Mouse (Mus musculus): Measurements from ENCODE around the gene Vmn2r105. TPM values are rescaled to one million over a fixed set of nuclear protein-coding genes. Genes with fewer than 3 reads are reported as not detected.

Gene Vmn2r105
- not detected in 2 replicates for polyA plus RNA-seq (2016; fragmentation: Nextera tagmentation; extraction: Ambion mirVana)

DNA sequence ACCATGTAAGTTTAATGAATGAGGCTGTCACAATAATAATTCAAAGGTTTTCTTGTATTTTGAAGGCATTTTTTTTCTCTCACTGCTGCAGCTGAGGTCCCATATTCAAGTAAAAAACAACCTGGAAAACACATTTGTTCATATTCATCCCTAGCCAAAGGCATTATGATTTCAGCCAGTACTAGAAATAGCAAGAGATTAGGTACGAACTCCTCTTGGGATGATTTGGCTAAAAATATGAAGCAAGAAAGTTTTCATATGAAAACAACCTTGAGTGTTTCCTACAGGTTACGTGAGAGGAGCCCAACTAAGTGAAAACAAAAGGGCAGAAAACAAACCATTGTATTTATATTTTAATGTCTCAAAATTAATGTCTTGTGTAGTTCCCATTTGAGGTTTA lies at the start of gene Vmn2r105:
Vmn2r105 (minus strand) TSS at position 101 of the 400 bp plus-strand sequence.
- no peak within 1 kb of the TSS for H3K4me2 ChIP-seq (replicated peaks)
- no peak for ATAC-seq (ENCODE audit: low FRiP score, low read depth)
- H3K27me3 ChIP-seq (replicated peaks): no peaks in the 10 kb centered on the region
- 76% methylated on average over 2 of the region's 2 CpGs for WGBS
- no peak within 1 kb of the TSS for H3K4me3 ChIP-seq
- no peak within 1 kb of the TSS for H3K9ac ChIP-seq
- no peaks in the 10 kb centered on the region for H3K4me1 ChIP-seq
- no peak within 1 kb of the TSS for H3K27ac ChIP-seq
- no peaks in the 10 kb centered on the region; the same call in 1 of the 2 replicates for H3K9me3 ChIP-seq
- H3K36me3 ChIP-seq: no peaks in the 10 kb centered on the region

DNA sequence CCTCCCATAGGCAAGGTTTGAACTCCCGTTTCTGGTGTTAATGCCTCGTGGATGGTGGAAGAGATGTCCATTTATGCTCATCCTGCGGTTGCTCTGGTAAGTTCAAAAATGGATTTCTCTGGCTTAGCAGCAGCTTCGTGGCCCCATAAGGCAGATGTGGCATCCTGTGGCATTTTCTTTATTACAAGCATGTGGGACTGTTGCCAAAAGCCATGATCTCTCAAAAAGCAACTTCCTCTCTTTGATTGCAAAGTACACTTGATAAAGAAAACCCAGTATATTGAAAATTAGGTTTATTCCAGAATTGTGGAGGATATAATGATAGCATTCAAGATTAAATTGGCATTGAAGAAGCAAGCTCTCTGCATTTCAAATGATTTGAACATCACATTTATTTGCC lies 20.7 kb upstream of the Vmn2r105 start:
- no peaks in the 10 kb centered on the region for H3K27me3 ChIP-seq (replicated peaks)
- H3K27ac ChIP-seq: no peak overlapping the region
- no peak for ATAC-seq (ENCODE audit: low FRiP score, low read depth)
- H3K9ac ChIP-seq: no peak overlapping the region
- H3K36me3 ChIP-seq: no peaks in the 10 kb centered on the region
- no peaks in the 10 kb centered on the region for H3K4me1 ChIP-seq
- 77% methylated on average over 4 of the region's 4 CpGs for WGBS
- peaks cover 26% of the 10 kb centered on the region for H3K9me3 ChIP-seq
- H3K4me2 ChIP-seq (replicated peaks): no peak overlapping the region
- no peak overlapping the region for H3K4me3 ChIP-seq

DNA sequence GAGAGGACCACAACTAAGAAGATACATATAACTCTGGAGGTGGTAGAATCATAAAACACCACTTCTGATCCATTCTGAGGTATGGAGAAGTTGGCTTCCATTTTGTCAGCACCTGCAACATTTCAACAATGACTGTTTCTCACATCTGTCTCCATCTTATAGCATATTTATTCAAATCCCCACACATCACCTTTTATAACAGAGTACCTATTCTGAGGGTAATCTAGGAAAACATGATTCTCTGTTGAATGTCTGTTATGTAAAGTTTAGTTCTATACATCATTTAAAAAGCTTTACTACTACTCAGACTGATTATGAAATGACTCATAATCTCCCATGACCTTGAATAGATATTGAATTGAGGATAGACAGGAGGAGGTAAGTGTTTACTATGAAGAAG lies 51.9 kb downstream of the Vmn2r105 start, which contains the start of gene Fpr-rs6:
Fpr-rs6 (minus strand) TSS at position 101 of the 400 bp plus-strand sequence.
- Histone ChIP-seq H3K36me3 (no peaks in the 10 kb centered on the region), H3K4me2 (replicated peaks) (no peak within 1 kb of the TSS), H3K9me3 (peaks cover 18% of the 10 kb centered on the region), H3K27me3 (replicated peaks) (no peaks in the 10 kb centered on the region), H3K9ac (no peak within 1 kb of the TSS), H3K27ac (no peak within 1 kb of the TSS), H3K4me3 (no peak within 1 kb of the TSS), H3K4me1 (no peaks in the 10 kb centered on the region)
- no peak for ATAC-seq (ENCODE audit: low FRiP score, low read depth)

Other genes starting within 250 kb of the Vmn2r105 start
- gene Vmn2r104, start 186.7 kb downstream of the Vmn2r105 start, polyA plus RNA-seq (2016; fragmentation: Nextera tagmentation; extraction: Ambion mirVana): not detected in 2 replicates
- gene Fpr-rs7, start 120.8 kb downstream of the Vmn2r105 start, polyA plus RNA-seq (2016; fragmentation: Nextera tagmentation; extraction: Ambion mirVana): not detected in 2 replicates
- gene Fpr-rs6, start 52.0 kb downstream of the Vmn2r105 start, polyA plus RNA-seq (2016; fragmentation: Nextera tagmentation; extraction: Ambion mirVana): not detected in 2 replicates
- gene Vmn2r106, start 50.5 kb upstream of the Vmn2r105 start, polyA plus RNA-seq (2016; fragmentation: Nextera tagmentation; extraction: Ambion mirVana): not detected in 2 replicates
- gene Vmn2r107, start 110.2 kb upstream of the Vmn2r105 start, polyA plus RNA-seq (2016; fragmentation: Nextera tagmentation; extraction: Ambion mirVana): not detected in 2 replicates
- not detected in 2 replicates for gene Vmn1r224, start 179.1 kb upstream of the Vmn2r105 start, polyA plus RNA-seq (2016; fragmentation: Nextera tagmentation; extraction: Ambion mirVana)
- gene Vmn2r108, start 246.3 kb upstream of the Vmn2r105 start, polyA plus RNA-seq (2016; fragmentation: Nextera tagmentation; extraction: Ambion mirVana): not detected in 2 replicates